Mouse (Mus musculus) spleen, postnatal 4 days (tissue): ENCODE results near the gene Hist1h3g.
"Not testable (repeated sequence)": the region's sequence is repeated elsewhere in the genome, so short reads cannot be mapped to it uniquely, and the experiment has no call there.

Experiments used
- DNase-seq, 2 experiments: peaks; one replicate each; pipeline ENCODE4 v3.0.0; 2022; ENCODE audit warnings: low spot score in 2 of 2

The Hist1h3g gene

GRCm38 (mm10) chr13:23555839-23556416 lies 20.7 kb downstream of the Hist1h3g start:
- DNase-seq, result peak; percentile 78 to 88

- DNase-seq, result no peak
Observed at GRCm38 (mm10) chr13:23556906-23557305, 21.7 kb downstream of the Hist1h3g start.

DNA sequence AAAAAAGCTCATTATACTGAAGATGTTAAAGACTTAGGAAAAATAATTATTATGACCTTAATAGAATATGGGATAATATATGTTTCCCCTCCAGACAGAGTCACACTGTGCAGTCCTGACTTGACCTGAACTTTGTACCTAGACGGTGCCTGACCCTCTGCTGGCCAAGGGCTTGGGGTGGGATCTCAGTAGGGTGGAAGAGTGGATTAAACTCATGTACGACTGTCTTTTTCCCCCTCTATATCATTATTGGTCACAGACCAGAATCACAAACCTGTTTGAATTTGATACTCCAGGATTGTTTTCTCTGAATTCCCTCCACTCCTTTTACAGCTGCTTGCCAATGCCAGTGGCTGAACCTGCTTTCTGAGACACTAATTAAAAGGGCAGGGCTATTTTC lies 25.5 kb downstream of the Hist1h3g start:
- DNase-seq, result not testable (repeated sequence)

DNA sequence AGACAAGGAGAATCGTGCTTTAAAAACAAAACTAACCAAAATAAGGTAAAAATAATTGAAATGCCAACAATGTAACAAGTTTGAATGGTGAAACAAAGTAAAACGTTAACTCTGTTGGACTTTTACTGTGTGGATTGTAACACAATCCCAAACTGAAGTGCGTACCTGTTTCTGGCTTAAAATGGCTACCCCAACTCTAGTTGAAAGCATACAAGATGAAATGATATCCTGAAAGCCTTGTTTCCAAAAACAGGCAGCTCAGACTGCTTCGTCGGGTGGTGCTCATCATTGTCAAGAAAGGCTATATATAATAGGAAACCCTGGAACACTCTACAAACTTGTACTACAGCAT lies 26.3 kb downstream of the Hist1h3g start:
- DNase-seq, result not testable (repeated sequence)

GRCm38 (mm10) chr13:23561883-23562659 lies 26.8 kb downstream of the Hist1h3g start, which contains the start of gene Hist1h3e:
Hist1h3e (minus strand) TSS chr13:23562369.
- peak; percentile 94 to 98 for DNase-seq

DNA sequence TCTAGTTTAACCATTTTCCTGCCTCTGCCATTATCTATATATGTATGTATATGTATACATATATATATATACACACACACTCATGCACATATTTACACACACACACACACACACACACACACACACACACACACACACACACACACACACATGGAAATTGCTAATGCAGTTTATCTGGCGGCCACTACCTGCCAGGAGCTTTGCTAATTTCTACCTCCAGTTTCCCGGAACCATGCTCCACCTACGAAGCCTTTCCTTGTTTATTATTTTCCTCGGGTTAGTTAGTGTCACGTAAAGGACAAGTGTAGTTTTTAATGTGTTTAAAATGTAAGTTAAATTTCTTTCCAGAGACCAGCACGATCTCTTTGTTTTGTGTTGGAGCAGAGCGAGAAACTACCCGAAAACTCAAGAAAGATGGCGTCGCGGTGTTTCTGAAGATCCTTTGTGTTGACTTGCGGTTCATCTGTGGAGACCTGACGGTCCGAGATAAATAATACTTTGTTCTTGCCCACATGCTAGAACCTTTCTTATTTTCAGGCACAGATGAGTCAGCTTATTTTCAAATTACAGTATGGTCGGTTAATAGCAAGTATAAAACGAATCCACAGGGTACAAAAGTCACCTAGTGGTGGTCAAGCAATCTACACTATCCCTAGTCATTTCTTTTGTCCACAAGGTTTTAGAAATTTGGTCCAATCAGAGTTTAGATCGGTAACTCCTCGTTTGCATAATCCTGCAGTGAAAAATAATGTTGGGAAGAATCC lies 27.7 kb downstream of the Hist1h3g start:
- peak in 1 of 2 experiments; percentile 62 for DNase-seq

DNA sequence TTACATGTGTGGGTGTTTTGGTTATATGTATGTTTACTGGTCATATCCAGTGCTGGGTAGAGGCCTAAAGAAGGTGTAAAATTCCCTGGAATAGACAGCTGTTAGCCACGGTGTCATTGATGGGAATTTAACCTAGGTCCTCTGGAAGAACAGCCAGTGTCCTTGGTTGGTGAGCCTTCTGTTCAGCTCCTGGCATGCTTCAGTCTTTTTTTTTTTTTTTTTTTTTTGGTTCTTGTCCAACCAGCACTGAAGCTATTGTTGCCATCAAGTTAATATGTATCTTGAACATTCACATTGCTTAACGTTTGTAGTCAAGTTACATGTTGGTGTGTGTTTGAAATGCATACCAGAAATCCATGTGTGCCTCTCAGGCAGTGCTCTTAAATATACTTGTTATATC lies 29.3 kb downstream of the Hist1h3g start:
- DNase-seq, result no peak

DNA sequence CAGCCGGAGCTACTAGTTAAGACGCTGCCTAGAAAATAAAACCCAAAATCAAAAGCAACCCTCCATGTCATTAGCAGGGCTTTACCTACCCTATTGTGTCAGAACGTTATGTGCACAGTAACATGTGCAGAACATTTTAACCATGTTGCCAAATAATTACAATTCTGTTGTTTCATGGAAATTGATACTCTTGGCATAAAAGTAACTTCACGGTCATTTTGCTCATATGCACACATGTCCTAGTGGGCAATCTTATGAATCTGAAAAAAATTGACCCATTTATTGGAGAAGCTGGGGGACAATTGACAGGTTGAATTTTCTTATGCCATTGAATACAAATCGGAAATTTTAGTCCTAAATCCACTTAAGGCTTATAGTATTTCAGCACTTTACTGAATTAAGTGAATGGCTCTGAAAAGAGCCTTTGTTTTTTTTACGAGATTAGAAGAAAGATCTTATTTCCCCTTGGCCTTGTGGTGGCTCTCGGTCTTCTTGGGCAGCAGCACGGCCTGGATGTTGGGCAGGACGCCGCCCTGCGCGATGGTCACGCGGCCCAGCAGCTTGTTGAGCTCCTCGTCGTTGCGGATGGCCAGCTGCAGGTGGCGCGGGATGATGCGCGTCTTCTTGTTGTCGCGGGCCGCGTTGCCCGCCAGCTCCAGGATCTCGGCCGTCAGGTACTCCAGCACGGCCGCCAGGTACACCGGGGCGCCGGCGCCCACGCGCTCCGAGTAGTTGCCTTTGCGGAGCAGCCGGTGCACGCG lies 35.2 kb downstream of the Hist1h3g start:
- not testable (repeated sequence) for DNase-seq

GRCm38 (mm10) chr13:23571022-23571503 lies 35.8 kb downstream of the Hist1h3g start, which contains the start of the genes Hist1h2ae and Hist1h2bg:
Hist1h2ae (minus strand) TSS chr13:23571220.
Hist1h2bg (plus strand) TSS chr13:23571396.
- peak; percentile 85 to 92 for DNase-seq

DNA sequence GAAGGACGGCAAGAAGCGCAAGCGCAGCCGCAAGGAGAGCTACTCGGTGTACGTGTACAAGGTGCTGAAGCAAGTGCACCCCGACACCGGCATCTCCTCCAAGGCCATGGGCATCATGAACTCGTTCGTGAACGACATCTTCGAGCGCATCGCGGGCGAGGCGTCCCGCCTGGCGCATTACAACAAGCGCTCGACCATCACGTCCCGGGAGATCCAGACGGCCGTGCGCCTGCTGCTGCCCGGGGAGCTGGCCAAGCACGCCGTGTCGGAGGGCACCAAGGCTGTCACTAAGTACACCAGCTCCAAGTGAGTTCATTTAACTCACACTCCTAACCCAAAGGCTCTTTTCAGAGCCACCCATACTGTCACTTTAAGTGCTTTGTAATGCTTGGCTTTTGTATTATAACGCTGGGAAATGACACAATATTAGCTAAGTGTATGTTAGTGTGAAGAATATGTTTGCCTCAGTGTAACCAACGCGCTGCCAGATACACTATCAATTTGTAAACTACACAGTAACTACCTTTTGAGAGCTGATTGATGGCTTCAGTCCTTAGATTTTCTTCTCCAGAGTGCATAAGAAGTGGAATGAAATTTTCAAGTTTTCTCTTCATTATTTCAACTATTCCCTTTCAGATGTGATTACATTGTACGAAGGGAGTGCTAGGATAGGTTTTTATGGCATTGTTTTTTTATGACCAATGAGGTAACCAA lies 36.4 kb downstream of the Hist1h3g start:
- DNase-seq, result not testable (repeated sequence)

GRCm38 (mm10) chr13:23572218-23573033 lies 37.2 kb downstream of the Hist1h3g start:
- DNase-seq, result peak in 1 of 2 experiments; percentile 31

- DNase-seq, result peak in 1 of 2 experiments; percentile 78
Observed at GRCm38 (mm10) chr13:23573034-23573897, 38.0 kb downstream of the Hist1h3g start.

DNA sequence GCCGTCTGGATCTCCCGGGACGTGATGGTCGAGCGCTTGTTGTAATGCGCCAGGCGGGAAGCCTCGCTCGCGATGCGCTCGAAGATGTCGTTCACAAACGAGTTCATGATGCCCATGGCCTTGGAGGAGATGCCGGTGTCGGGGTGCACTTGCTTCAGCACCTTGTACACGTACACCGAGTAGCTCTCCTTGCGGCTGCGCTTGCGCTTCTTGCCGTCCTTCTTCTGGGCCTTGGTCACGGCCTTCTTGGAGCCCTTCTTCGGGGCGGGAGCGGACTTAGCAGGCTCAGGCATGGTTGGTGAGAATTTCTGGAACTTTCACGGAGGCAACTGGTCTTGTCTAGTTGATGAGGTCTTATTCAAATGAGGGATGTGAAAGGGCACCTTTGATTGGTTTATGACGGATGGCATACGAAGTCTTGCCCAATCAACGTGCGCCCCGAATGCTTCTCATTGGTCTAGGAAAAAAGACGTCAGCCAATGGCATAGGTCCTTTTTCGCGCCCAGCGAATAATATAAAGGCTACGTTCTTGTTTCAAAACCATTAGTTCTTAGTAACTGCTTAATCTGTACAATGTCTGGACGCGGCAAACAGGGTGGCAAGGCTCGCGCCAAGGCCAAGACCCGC lies 38.8 kb downstream of the Hist1h3g start, which contains the start of the genes Hist1h2bf and Hist1h2ad:
Gene Hist1h2bf, minus strand, starts transcription at position 299 of the 627 bp plus-strand sequence.
Gene Hist1h2ad, plus strand, starts transcription at position 484 of the 627 bp plus-strand sequence.
- peak; percentile 91 to 93 for DNase-seq

GRCm38 (mm10) chr13:23574546-23575170 lies 39.4 kb downstream of the Hist1h3g start:
- DNase-seq, result peak in 1 of 2 experiments; percentile 60

DNA sequence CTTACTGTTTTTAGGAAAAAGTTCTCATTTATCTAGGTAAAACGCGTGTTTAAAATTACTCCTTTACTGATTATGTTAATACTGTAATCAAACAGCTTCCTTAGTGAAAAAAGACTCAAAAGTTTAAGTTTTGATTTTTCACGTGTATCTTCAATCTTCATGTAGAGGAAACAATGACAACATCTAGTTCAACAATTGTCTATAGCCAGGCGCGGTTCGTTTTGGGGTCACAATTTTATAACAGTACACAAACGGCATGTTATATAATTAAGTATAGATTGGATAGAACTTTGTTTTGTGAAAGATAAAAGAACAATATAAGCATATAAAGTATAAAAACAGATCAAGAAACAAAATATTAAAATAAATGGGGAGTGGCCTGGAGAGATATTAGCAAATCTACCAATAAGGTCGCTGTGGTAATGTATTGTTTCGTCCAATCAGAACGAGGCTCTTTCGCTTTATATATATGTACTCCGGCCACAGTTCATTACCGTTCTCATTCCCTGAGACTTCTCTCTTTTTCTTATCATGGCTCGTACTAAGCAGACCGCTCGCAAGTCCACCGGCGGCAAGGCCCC lies 40.1 kb downstream of the Hist1h3g start, which contains the start of gene Hist1h3d:
Gene Hist1h3d, plus strand, starts transcription at position 493 of the 581 bp plus-strand sequence.
- peak; percentile 79 to 82 for DNase-seq

GRCm38 (mm10) chr13:23575864-23576313 lies 40.7 kb downstream of the Hist1h3g start:
- not testable (repeated sequence) for DNase-seq

DNA sequence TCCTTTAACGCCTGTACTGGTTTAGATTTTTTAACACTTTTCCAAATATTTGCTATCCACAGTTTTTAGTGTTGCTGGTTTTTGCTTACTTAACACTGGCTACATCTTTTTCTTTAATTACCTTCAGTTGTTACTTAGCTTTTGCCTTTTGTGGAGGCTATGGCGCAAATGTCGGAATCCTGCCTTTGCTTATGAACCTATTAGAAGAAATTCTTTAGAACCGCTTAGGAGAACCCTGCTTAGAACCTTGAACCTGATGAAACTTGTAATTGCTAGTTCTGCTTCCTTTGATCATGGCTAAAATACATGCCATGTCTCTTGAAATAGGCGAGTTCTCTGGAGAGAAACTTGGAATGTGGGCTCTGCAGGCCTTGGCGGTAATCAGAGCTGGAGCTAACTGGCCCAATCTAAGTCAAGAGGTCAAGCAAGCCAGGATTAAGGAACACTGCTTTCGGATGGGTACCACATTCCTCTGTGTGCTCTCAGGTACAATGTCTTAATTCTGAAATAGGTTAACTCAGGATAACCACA lies 41.2 kb downstream of the Hist1h3g start:
- DNase-seq, result no peak
